Mouse (Mus musculus): ENCODE data around the gene Npas3.

- no peak for TF ChIP-seq EP300 (IDR thresholded peaks at IDR 0.05; ENCODE audit: low read depth)
- TF ChIP-seq CTCF (IDR thresholded peaks at IDR 0.05; ENCODE audit: low read depth), result no peak
These were observed 593.6 kb downstream of the Npas3 start for GRCm38 (mm10) chr12:53841928-53842671.
